ENCODE assay signal across 13 mouse cellular contexts in the genomic region with DNA sequence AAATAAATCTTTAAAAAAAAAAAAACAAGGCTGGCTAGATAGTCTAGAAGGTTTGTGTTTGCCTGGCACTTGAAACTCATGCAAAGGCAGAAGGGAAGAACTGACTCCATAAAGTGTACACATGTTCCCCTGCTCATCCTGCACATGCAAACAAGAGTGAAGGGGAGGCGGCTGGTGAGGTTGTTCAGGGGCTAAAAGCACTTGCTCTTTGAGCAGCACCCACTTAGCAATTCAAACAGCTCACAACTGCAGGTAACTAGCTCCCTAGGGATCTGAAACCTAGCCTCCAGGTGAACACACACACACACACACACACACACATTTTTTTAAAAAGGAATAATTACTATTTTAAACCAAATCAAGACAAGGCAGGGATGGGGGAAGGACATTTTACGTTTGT. TPM values are rescaled to one million over a fixed set of nuclear protein-coding genes. Genes with fewer than 3 reads are reported as not detected.
A peak's percentile ranks its signal among the peaks of the same experiment; 100 is the strongest.
DNase-seq lines count a peak whose midpoint lies in the region; ATAC-seq and TF ChIP-seq lines count a peak whose summit lies in the region.
"Had no signal": no experiment of that assay in that cellular context is flagged by ENCODE, and none has a peak within 500 bp of the region (broad histone marks: within the 10 kb centered on the region; RNA-seq: fewer than 3 reads in every experiment).

No protein-coding gene starts in this region.

- 0 out of 2 replicates have a peak overlapping the region, but pooled peaks have one; percentile 95 for H3K4me2 ChIP-seq in kidney, postnatal 0 days (ENCODE audit: low read length)
- H3K4me2 ChIP-seq in embryonic facial prominence, embryonic 12.5 days (replicated peaks) = peak overlapping the region; percentile 97

- H3K27ac ChIP-seq in heart, adult 2 months = no peak overlapping the region
- no peak overlapping the region for H3K27ac ChIP-seq in kidney, postnatal 0 days
- H3K27ac ChIP-seq in embryonic facial prominence, embryonic 12.5 days = no peak overlapping the region
- H3K27ac ChIP-seq: hindbrain, embryonic 15.5 days had no signal

- no peaks in the 10 kb centered on the region for H3K79me2 ChIP-seq in heart, adult 2 months (replicated peaks; ENCODE audit: control insufficient read depth, insufficient read depth, low read length)

- no peak for ATAC-seq in kidney, postnatal 0 days (replicated peaks; ENCODE audit: low FRiP score, low read depth)
- no peak for ATAC-seq in embryonic facial prominence, embryonic 12.5 days (ENCODE audit: insufficient number of reproducible peaks, insufficient read depth, low FRiP score, low TSS enrichment)
- ATAC-seq in activated CD4-positive, CD25-positive, alpha-beta regulatory T cell, adult 4 months = no peak

- H3K9me3 ChIP-seq in kidney, postnatal 0 days (replicated peaks; ENCODE audit: low read length) = no peaks in the 10 kb centered on the region
- H3K9me3 ChIP-seq in embryonic facial prominence, embryonic 12.5 days = no peaks in the 10 kb centered on the region
- H3K9me3 ChIP-seq: hindbrain, embryonic 15.5 days had no signal

- TF ChIP-seq POLR2A in heart, adult 2 months (IDR thresholded peaks at IDR 0.05; ENCODE audit: insufficient read depth, low read depth, low read length) = no peak

- no peak overlapping the region for H3K4me3 ChIP-seq in heart, adult 2 months
- no peak overlapping the region for H3K4me3 ChIP-seq in kidney, postnatal 0 days (replicated peaks; ENCODE audit: low read depth, low read length)
- H3K4me3 ChIP-seq in embryonic facial prominence, embryonic 12.5 days = no peak overlapping the region

- 58% methylated on average over 2 of the region's 2 CpGs for WGBS in heart, adult 2 months
- 46% methylated on average over 2 of the region's 2 CpGs for WGBS in kidney, postnatal 0 days
- 32% methylated on average over 2 of the region's 2 CpGs for WGBS in embryonic facial prominence, embryonic 12.5 days

- peak; percentile 61 for DNase-seq in heart, adult 11 months
- no peak for DNase-seq in heart, adult 2 months
- DNase-seq in kidney, postnatal 0 days (ENCODE audit: low spot score) = no peak
- DNase-seq in kidney, adult 11 months = no peak
- peak; percentile 20 for DNase-seq in 3T3-L1 (ENCODE audit: low read depth, low spot score)
- no peak for DNase-seq in adrenal gland, adult (ENCODE audit: inconsistent age in 2 of 2, low spot score in 1 of 2)
- DNase-seq: right cerebral cortex, postnatal 25 days had no signal

- H3K4me1 ChIP-seq in heart, adult 2 months (ENCODE audit: control insufficient read depth, insufficient read depth, low read length) = no peaks in the 10 kb centered on the region
- H3K4me1 ChIP-seq in kidney, postnatal 0 days (replicated peaks; ENCODE audit: insufficient read depth, low read length) = no peaks in the 10 kb centered on the region; the same call in 1 of the 2 replicates
- peaks cover 12% of the 10 kb centered on the region for H3K4me1 ChIP-seq in embryonic facial prominence, embryonic 12.5 days

- TF ChIP-seq CTCF in heart, adult 2 months (IDR thresholded peaks at IDR 0.05) = no peak
- TF ChIP-seq CTCF in kidney, postnatal 0 days (IDR thresholded peaks at IDR 0.05; ENCODE audit: low read depth) = no peak

- no peak overlapping the region for H3K9ac ChIP-seq in heart, adult 2 months (ENCODE audit: low read depth, low read length)
- no peak overlapping the region for H3K9ac ChIP-seq in kidney, postnatal 0 days (ENCODE audit: low read depth, low read length)
- no peak overlapping the region; the same call in 1 of the 2 replicates for H3K9ac ChIP-seq in embryonic facial prominence, embryonic 12.5 days
- H3K9ac ChIP-seq: hindbrain, embryonic 15.5 days had no signal

- peaks cover 4% of the 10 kb centered on the region; the same call in 1 of the 2 replicates for H3K36me3 ChIP-seq in heart, adult 2 months (ENCODE audit: control insufficient read depth, insufficient read depth, low read length)
- peaks cover 29% of the 10 kb centered on the region for H3K36me3 ChIP-seq in kidney, postnatal 0 days (ENCODE audit: insufficient read depth, low read length)
- peaks cover 41% of the 10 kb centered on the region for H3K36me3 ChIP-seq in embryonic facial prominence, embryonic 12.5 days

- intact Hi-C loops in heart, adult 2 months (cut with DNase I) = no loop called here

- no peaks in the 10 kb centered on the region for H3K27me3 ChIP-seq in heart, adult 2 months (ENCODE audit: control insufficient read depth, insufficient read depth, low read length)
- no peaks in the 10 kb centered on the region for H3K27me3 ChIP-seq in kidney, postnatal 0 days (ENCODE audit: insufficient read depth, low read length)
- H3K27me3 ChIP-seq in embryonic facial prominence, embryonic 12.5 days = no peaks in the 10 kb centered on the region

- TF ChIP-seq EP300 in heart, adult 2 months (IDR thresholded peaks at IDR 0.05; ENCODE audit: insufficient read depth, low read depth, low read length) = no peak

RNA-seq across cellular contexts. Expression of a gene that starts 0.6 kb away (rescaled TPM):
- total RNA-seq in heart, adult 2 months (2021) = under 1 TPM; 0.81 to 0.86 TPM
- 1.6 and 1.7 TPM in 2 replicates for polyA plus RNA-seq in heart, adult 2 months (2012; rRNA removed)
- 0.89 and 0.96 TPM in 2 replicates for polyA plus RNA-seq in kidney, postnatal 0 days (2015; fragmentation: Nextera tagmentation; extraction: Ambion mirVana)
- 0.98 and 1.1 TPM in 2 replicates for polyA plus RNA-seq in embryonic facial prominence, embryonic 12.5 days (2016; fragmentation: Nextera tagmentation; extraction: Ambion mirVana)
- not detected for polyA plus RNA-seq in activated CD4-positive, CD25-positive, alpha-beta regulatory T cell, adult 4 months (2017; shearing (Covaris generic))
- total RNA-seq: common myeloid progenitor, adult 5-6 weeks; megakaryocyte-erythroid progenitor cell, adult 5-6 weeks had no signal
- polyA plus RNA-seq: C2C12 had no signal

RNA-seq across cellular contexts. Expression of a gene that starts 36.8 kb away (rescaled TPM):
- total RNA-seq in heart, adult 2 months (2021) = 10 to 100 TPM; 11.3 to 14.5 TPM
- 16.6 and 24.0 TPM in 2 replicates for polyA plus RNA-seq in heart, adult 2 months (2012; rRNA removed)
- 44.2 and 52.7 TPM in 2 replicates for polyA plus RNA-seq in kidney, postnatal 0 days (2015; fragmentation: Nextera tagmentation; extraction: Ambion mirVana)
- polyA plus RNA-seq in embryonic facial prominence, embryonic 12.5 days (2016; fragmentation: Nextera tagmentation; extraction: Ambion mirVana) = 158 TPM in 2 replicates
- polyA plus RNA-seq in activated CD4-positive, CD25-positive, alpha-beta regulatory T cell, adult 4 months (2017; shearing (Covaris generic)) = 100 to 1,000 TPM in 1 of 2 experiments, 10 to 100 TPM in 1; 84.7 to 121 TPM

Comparison
In these comparisons a context has a peak if more than half of its experiments do, and no peak if none do; other contexts are left out.
1. DNase-seq: peak in heart, adult 11 months (single experiment) and 3T3-L1 (single experiment); none in heart, adult 2 months (0 of 2), kidney, postnatal 0 days (single experiment), kidney, adult 11 months (single experiment) and adrenal gland, adult (0 of 2).